Mouse (Mus musculus): ENCODE results near the gene Bglap. TPM values are rescaled to one million over a fixed set of nuclear protein-coding genes. Genes with fewer than 3 reads are reported as not detected.

Bglap gene
- polyA plus RNA-seq, 1 experiment from 2014 or later, result not detected

DNA sequence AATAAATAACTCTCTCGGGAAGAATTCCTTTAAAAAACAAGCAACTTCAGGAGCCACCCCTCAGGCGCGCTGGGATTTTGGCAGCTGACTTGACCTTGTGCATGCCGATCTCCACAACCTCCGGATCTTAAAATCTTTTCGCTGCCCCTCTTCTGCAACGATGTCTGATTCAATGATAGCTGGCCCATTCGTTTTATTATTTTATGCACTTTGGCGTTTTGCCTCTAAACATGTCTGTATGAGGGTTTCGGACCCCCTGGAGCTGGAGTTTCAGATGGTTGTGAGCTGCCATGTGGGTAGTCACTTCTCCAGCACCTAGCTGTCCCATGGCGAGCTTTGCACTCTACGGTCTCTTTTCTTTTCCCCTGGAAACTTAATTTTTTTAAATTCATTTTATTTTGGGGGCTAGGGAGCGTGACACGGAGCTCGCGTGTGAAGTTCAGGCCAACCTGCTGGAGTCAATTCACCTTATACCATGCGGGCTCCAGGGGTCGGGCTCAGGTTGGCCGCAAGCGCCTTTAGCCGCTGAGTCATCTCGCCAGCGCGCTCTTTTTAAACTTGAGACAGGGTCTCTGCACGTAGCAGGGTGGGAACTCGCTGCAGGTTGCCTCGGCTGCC, 48.7 kb downstream of the Bglap start:
- Histone ChIP-seq H3K9me3 (no peaks in the 10 kb centered on the region), H3K36me3 (replicated peaks) (0 out of 2 replicates have a peak, but pooled peaks cover 4% of the 10 kb centered on the region), H3K27me3 (no peaks in the 10 kb centered on the region), H3K9ac (peak overlapping the region; percentile 89), H3K4me3 (replicated peaks) (peak overlapping the region; percentile 75), H3K4me2 (peak overlapping the region; percentile 78), H3K4me1 (peaks cover 27% of the 10 kb centered on the region), H3K27ac (peak overlapping the region; percentile 94)
- peak; percentile 50; the same call in 1 of the 2 replicates for ATAC-seq (ENCODE audit: low FRiP score)
- 2% methylated on average over 27 of the region's 27 CpGs for WGBS

DNA sequence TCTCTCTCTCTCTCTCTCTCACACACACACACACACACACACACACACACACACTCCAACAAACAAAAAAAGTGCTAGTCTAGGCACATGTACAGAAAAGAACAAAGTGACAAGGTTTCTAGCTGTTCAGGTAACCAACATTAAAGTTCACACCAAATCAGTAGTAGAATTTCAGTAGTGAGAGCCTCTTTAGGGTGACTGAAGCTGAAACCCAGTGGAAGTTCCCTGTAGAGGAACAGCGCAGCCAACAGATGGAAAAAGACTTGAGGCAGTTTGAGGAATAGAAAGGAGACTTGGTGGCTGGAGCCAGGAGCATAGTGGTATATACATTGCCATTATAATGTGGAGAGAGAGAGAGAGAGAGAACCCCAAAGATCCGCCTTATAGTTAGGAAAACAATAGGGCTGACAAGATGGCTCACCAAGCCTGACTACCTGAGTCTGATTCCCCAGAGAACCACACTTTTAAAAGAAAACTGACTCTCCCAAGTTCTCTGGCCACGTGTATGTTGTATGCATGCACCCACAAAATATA, 49.3 kb downstream of the Bglap start:
- H3K9ac ChIP-seq, result peak overlapping the region; percentile 89
- H3K9me3 ChIP-seq, result no peaks in the 10 kb centered on the region
- no peak for ATAC-seq (ENCODE audit: low FRiP score)
- H3K4me1 ChIP-seq, result peaks cover 27% of the 10 kb centered on the region
- no peak overlapping the region for H3K27ac ChIP-seq
- H3K4me3 ChIP-seq (replicated peaks), result peak overlapping the region; percentile 75
- H3K4me2 ChIP-seq, result peak overlapping the region; percentile 78
- no peaks in the 10 kb centered on the region for H3K27me3 ChIP-seq
- 36% methylated on average over 3 of the region's 3 CpGs for WGBS
- H3K36me3 ChIP-seq (replicated peaks), result 0 out of 2 replicates have a peak, but pooled peaks cover 4% of the 10 kb centered on the region

DNA sequence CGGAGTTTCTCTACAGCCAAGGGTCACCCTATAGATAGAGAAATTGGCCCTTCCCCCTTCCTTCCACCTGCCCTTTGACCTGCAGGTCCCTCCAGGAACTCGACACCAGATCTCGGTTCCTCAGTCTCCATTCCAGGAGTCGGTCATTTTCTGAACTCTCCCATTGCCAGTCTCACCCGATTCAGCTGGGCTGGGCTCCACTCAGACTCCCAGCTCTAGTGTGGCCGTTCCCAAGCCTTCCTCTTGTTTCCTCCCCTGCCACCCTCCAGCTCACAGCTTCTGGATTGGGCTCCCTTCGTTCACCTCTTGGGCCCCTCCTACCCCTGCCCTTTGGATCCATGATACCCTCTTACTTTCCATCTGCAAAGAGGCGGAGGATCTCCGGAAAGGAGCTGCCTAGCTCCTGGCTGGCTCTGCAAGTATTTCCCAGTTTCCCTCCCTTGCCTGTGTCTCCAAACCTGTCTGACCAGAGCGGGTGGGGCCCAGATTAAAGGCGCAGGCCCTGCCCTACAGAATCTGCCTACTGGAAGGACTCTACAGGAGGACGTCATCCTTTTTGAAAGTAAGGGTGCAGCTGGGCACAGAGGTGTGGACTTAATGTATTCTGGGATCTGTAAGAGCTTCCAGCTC, 50.1 kb downstream of the Bglap start:
- no peak overlapping the region for H3K4me3 ChIP-seq (replicated peaks)
- no peaks in the 10 kb centered on the region for H3K27me3 ChIP-seq
- peaks cover 25% of the 10 kb centered on the region for H3K4me1 ChIP-seq
- H3K36me3 ChIP-seq (replicated peaks), result peaks cover 12% of the 10 kb centered on the region; the same call in 1 of the 2 replicates
- H3K9ac ChIP-seq, result no peak overlapping the region
- no peak for ATAC-seq (ENCODE audit: low FRiP score)
- WGBS, result 59% methylated on average over 12 of the region's 12 CpGs
- H3K27ac ChIP-seq, result no peak overlapping the region
- no peak overlapping the region for H3K4me2 ChIP-seq
- no peaks in the 10 kb centered on the region for H3K9me3 ChIP-seq

Other genes starting within 250 kb of the Bglap start
- gene Mef2d, start 242.1 kb downstream of the Bglap start, polyA plus RNA-seq (2016; fragmentation: Nextera tagmentation; extraction: Ambion mirVana), result 17.7 and 20.3 TPM in 2 replicates
- 0.28 TPM in 1 of 2 replicates, not detected in the other for gene Rhbg, start 129.8 kb downstream of the Bglap start, polyA plus RNA-seq (2016; fragmentation: Nextera tagmentation; extraction: Ambion mirVana)
- gene Gm38392, start 97.3 kb downstream of the Bglap start, polyA plus RNA-seq (2016; fragmentation: Nextera tagmentation; extraction: Ambion mirVana), result 0.31 TPM in 1 of 2 replicates, not detected in the other
- 11.4 and 11.7 TPM in 2 replicates for gene Tsacc, start 87.5 kb downstream of the Bglap start, polyA plus RNA-seq (2016; fragmentation: Nextera tagmentation; extraction: Ambion mirVana)
- gene Cct3, start 87.3 kb downstream of the Bglap start, polyA plus RNA-seq (2016; fragmentation: Nextera tagmentation; extraction: Ambion mirVana), result 627 and 646 TPM in 2 replicates
- 86.7 and 87.5 TPM in 2 replicates for gene Glmp, start 59.4 kb downstream of the Bglap start, polyA plus RNA-seq (2016; fragmentation: Nextera tagmentation; extraction: Ambion mirVana)
- gene Tmem79, start 48.3 kb downstream of the Bglap start, polyA plus RNA-seq (2016; fragmentation: Nextera tagmentation; extraction: Ambion mirVana), result 1.9 and 3.3 TPM in 2 replicates
- 80.0 and 81.2 TPM in 2 replicates for gene Smg5, start 48.2 kb downstream of the Bglap start, polyA plus RNA-seq (2016; fragmentation: Nextera tagmentation; extraction: Ambion mirVana)
- gene Paqr6, start 19.9 kb downstream of the Bglap start, polyA plus RNA-seq (2016; fragmentation: Nextera tagmentation; extraction: Ambion mirVana), result 1.0 and 1.6 TPM in 2 replicates
- 0.18 TPM in 1 of 2 replicates, not detected in the other for gene Bglap3, start 11.7 kb downstream of the Bglap start, polyA plus RNA-seq (2016; fragmentation: Nextera tagmentation; extraction: Ambion mirVana)
- gene Bglap2, start 5.8 kb downstream of the Bglap start, polyA plus RNA-seq (2016; fragmentation: Nextera tagmentation; extraction: Ambion mirVana), result not detected in 2 replicates
- 119 and 120 TPM in 2 replicates for gene Pmf1, start 25.9 kb upstream of the Bglap start, polyA plus RNA-seq (2016; fragmentation: Nextera tagmentation; extraction: Ambion mirVana)
- 22.7 and 24.9 TPM in 2 replicates for gene Slc25a44, start 40.7 kb upstream of the Bglap start, polyA plus RNA-seq (2016; fragmentation: Nextera tagmentation; extraction: Ambion mirVana)
- 15.3 and 16.0 TPM in 2 replicates for gene Sema4a, start 76.7 kb upstream of the Bglap start, polyA plus RNA-seq (2016; fragmentation: Nextera tagmentation; extraction: Ambion mirVana)
- 23.2 and 25.8 TPM in 2 replicates for gene Lmna, start 125.5 kb upstream of the Bglap start, polyA plus RNA-seq (2016; fragmentation: Nextera tagmentation; extraction: Ambion mirVana)
- gene Mex3a, start 147.9 kb upstream of the Bglap start, polyA plus RNA-seq (2016; fragmentation: Nextera tagmentation; extraction: Ambion mirVana), result 51.0 and 53.2 TPM in 2 replicates
- 0.82 and 1.2 TPM in 2 replicates for gene Rab25, start 163.8 kb upstream of the Bglap start, polyA plus RNA-seq (2016; fragmentation: Nextera tagmentation; extraction: Ambion mirVana)
- gene Lamtor2, start 168.6 kb upstream of the Bglap start, polyA plus RNA-seq (2016; fragmentation: Nextera tagmentation; extraction: Ambion mirVana), result 137 and 138 TPM in 2 replicates
- 64.1 and 64.4 TPM in 2 replicates for gene Ubqln4, start 169.3 kb upstream of the Bglap start, polyA plus RNA-seq (2016; fragmentation: Nextera tagmentation; extraction: Ambion mirVana)
- gene Ssr2, start 191.4 kb upstream of the Bglap start, polyA plus RNA-seq (2016; fragmentation: Nextera tagmentation; extraction: Ambion mirVana), result 118 and 135 TPM in 2 replicates
- gene Arhgef2, start 221.5 kb upstream of the Bglap start, polyA plus RNA-seq (2016; fragmentation: Nextera tagmentation; extraction: Ambion mirVana), result 146 and 147 TPM in 2 replicates

Data from forebrain, embryonic 12.5 days (tissue).